Mouse (Mus musculus) midbrain, embryonic 13.5 days (tissue): ENCODE results near the gene 1700029P11Rik. TPM values are rescaled to one million over a fixed set of nuclear protein-coding genes. Genes with fewer than 3 reads are reported as not detected.

ENCODE experiments used
- ATAC-seq: fragments of 200-750 bp; cut with Nextera tagmentation; 2 replicates; pipeline ENCODE4 v1.8.0; 2017; ENCODE audit warnings: mild to moderate bottlenecking, moderate TSS enrichment, moderate library complexity
- H3K27ac ChIP-seq: fragments of 300-500 bp; sonication (generic); 2 replicates; pipeline ENCODE4 v1.5.1; 2015; ENCODE audit warnings: inconsistent platforms, mild to moderate bottlenecking, moderate library complexity
- H3K27me3 ChIP-seq: fragments of 300-500 bp; sonication (generic); 2 replicates; pipeline ENCODE4 v1.6.1; 2015; ENCODE audit warnings: mild to moderate bottlenecking, inconsistent platforms
- H3K36me3 ChIP-seq: fragments of 300-500 bp; sonication (generic); 2 replicates; pipeline ENCODE4 v1.6.1; 2015; ENCODE audit warnings: mild to moderate bottlenecking, inconsistent platforms
- H3K4me1 ChIP-seq: fragments of 300-500 bp; sonication (generic); replicated peaks from 2 replicates; pipeline ENCODE4 v1.6.1; 2015; ENCODE audit warnings: inconsistent platforms
- H3K4me2 ChIP-seq: fragments of 300-500 bp; sonication (generic); replicated peaks from 2 replicates; pipeline ENCODE4 v1.6.1; 2015; ENCODE audit warnings: moderate library complexity, mild to moderate bottlenecking, inconsistent platforms
- H3K4me3 ChIP-seq: fragments of 300-500 bp; sonication (generic); replicated peaks from 2 replicates; pipeline ENCODE4 v1.5.1; 2015; ENCODE audit warnings: mild to moderate bottlenecking, inconsistent platforms
- H3K9ac ChIP-seq: fragments of 300-500 bp; sonication (generic); replicated peaks from 2 replicates; pipeline ENCODE4 v1.6.1; 2015; ENCODE audit warnings: mild to moderate bottlenecking, inconsistent platforms
- H3K9me3 ChIP-seq: fragments of 300-500 bp; sonication (generic); 2 replicates; pipeline ENCODE4 v1.6.1; 2016; ENCODE audit warnings: mild to moderate bottlenecking, inconsistent platforms
- WGBS: fragments of 180-500 bp; shearing (Covaris S2); methylation state at CpG from one replicate; pipeline ENCODE4 v1.1.7; 2015; 5-methylcytosine and 5-hydroxymethylcytosine counted together
- polyA plus RNA-seq: library from polyadenylated mRNA; unstranded; fragments of >200 nt; fragmentation: Nextera tagmentation; extraction: Ambion mirVana; gene quantifications from 2 replicates; pipeline ENCODE4 v1.2.1, GENCODE M21; 2015

The 1700029P11Rik gene
- polyA plus RNA-seq, 1 experiment from 2014 or later, result not detected

DNA sequence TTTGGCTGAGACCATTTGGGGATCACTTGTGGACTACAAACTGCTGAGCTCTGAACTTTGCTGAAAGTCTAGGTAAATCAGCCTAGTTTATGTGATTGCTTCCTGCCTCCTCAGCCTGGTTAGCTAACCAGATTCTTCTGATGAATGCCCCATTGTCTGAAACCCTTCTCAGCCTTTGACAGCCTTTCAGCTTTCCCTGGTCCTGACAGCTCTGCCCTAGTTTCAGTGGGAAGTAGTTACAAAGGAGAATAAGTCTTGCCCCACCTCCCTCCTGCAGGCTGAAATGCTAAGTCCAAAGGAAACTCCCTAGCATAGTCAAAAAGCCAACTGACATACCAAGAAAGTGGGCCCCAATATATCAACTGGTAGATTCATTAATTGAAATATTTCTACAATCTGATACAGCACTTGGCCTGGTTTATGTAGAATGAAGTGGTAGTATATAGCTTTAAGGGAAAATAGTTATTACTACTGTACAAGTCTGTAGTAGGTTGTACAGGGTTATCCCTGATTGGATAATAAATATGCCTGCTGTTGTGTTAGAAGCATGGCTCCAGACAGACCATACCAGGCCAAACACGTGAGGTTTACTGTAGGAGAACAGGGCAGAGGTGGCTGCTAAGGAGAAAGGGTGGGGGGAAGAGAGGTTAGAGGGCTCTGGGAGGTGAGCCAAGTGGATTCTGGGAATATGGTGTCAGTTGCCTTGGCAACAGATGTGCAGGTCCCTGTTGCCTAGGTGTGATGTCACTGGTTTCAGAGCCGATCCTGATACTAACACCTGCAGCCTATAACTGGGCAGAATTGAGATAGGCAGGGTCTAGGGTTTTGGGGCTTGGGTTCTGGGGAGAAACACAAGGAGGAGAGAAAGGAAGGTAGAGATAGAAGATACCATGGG is 5.2 kb downstream of the 1700029P11Rik start:
- Histone ChIP-seq H3K27ac (no peak overlapping the region), H3K9me3 (no peaks in the 10 kb centered on the region), H3K4me3 (no peak overlapping the region), H3K27me3 (no peaks in the 10 kb centered on the region), H3K4me2 (no peak overlapping the region), H3K36me3 (no peaks in the 10 kb centered on the region), H3K9ac (no peak overlapping the region), H3K4me1 (peaks cover 16% of the 10 kb centered on the region)
- no peak for ATAC-seq
- WGBS, result 51% methylated on average over 2 of the region's 2 CpGs

DNA sequence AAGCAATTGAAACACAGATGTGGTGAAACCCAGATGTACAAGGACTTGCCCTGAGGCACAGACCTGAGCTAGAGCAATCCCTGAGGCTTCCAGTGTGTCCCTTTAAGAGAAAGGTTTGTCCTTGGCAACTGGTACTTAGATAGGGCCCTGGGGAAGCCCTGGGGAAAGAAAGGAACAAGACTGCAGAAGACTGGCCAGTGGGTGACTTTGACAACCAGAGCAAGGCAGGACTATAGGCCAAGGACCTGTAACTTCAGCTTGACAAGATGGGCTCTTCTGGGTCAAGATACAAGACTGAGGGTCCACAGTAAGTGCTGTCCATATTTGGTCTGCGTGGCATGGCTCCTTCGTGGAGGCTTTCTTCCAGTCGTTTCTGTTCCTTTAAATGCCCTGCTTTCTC is 7.3 kb downstream of the 1700029P11Rik start, which contains the start of gene Xrcc6:
Xrcc6 (plus strand) TSS at position 190 of the 400 bp plus-strand sequence.
- Histone ChIP-seq H3K9ac (no peak within 1 kb of the TSS), H3K4me2 (no peak within 1 kb of the TSS), H3K27ac (no peak within 1 kb of the TSS), H3K27me3 (no peaks in the 10 kb centered on the region), H3K4me1 (peaks cover 16% of the 10 kb centered on the region), H3K36me3 (peaks cover 6% of the 10 kb centered on the region; the same call in 1 of the 2 replicates), H3K9me3 (no peaks in the 10 kb centered on the region), H3K4me3 (no peak within 1 kb of the TSS)
- no peak for ATAC-seq
- WGBS, result 86% methylated on average over 3 of the region's 3 CpGs

DNA sequence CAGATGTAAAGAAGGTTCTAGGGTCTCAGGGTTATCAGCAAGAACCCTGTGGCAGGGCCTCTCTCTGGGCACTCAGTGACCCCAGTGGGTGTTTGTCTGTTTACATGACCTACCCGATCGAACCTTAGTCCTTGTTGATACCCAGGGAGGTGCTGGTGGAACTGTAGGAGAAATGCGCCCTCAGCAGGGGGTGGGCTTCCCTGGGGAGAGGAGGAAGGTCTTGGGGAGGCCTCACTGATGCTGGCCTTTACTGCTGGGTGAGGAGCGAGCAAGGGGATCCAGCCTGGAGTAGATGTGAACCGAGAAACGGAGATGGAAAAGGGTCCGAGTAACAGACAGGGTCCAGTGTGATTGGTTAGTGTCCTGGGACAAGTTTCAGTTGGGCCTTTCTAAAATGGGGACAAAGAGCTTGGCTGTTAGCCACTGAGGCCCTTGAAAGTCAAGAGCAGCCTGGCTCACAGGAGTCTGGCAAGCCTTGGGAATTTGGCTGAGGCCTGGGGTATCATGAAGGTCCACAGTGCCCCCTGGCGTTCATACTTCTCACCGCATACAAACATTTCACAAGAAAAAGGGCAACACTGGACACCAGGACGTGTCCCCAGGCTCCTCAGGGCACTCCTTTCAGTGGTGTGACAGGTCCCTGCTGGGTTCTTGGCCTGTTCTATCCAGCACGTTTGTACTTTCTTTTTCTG is 9.2 kb downstream of the 1700029P11Rik start:
- Histone ChIP-seq H3K4me3 (no peak overlapping the region), H3K4me1 (peaks cover 16% of the 10 kb centered on the region), H3K27ac (peak overlapping the region; percentile 25; the same call in 1 of the 2 replicates), H3K9me3 (no peaks in the 10 kb centered on the region), H3K36me3 (peaks cover 24% of the 10 kb centered on the region), H3K4me2 (no peak overlapping the region), H3K9ac (no peak overlapping the region), H3K27me3 (no peaks in the 10 kb centered on the region)
- WGBS, result 45% methylated on average over 11 of the region's 11 CpGs
- ATAC-seq, result peak; percentile 80

DNA sequence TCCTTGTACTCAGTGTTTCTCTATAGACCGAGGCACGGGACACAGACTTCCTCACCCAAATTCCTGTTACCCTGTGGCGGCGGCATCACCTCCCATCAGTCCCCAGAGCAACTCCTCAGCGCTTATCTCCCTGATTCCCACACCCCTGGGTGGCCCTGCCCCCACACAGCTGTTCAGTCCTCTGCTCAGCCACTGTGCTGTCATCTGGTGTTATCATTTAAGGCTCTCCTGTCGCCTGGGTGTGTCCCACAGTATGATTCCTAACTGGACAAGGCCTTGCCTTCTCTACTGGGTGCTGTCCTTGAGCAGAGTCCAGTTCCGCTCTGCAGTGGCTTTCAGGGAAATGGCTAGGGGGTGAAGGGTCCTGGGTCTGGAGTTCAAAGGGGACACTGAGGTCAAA is 10.2 kb downstream of the 1700029P11Rik start:
- Histone ChIP-seq H3K27ac (no peak overlapping the region), H3K9me3 (no peaks in the 10 kb centered on the region), H3K4me2 (no peak overlapping the region), H3K4me3 (no peak overlapping the region), H3K9ac (no peak overlapping the region), H3K27me3 (no peaks in the 10 kb centered on the region), H3K4me1 (peaks cover 10% of the 10 kb centered on the region), H3K36me3 (peaks cover 35% of the 10 kb centered on the region)
- ATAC-seq, result no peak
- 54% methylated on average over 7 of the region's 7 CpGs for WGBS

DNA sequence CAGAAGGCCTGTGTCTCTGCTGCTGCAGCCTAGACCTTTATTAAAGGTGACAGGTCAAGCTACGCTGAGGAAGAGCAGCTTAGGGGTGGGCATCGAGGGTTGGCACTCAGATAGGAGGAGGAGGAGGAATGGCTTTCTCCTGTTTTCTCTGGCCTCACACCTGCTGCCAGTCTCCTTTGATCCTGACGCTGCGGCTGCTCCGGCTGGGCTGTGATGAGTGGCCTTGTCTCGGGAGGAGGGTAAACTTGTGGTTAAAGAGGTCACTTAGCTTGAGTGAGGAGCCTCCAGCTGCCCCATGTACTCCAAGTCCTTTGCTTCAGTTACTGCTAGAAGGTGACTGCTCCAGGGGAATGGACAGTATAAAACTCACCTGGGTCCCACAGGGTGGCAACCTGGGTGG is 13.7 kb downstream of the 1700029P11Rik start:
- Histone ChIP-seq H3K36me3 (peaks cover 67% of the 10 kb centered on the region), H3K27me3 (no peaks in the 10 kb centered on the region), H3K9me3 (no peaks in the 10 kb centered on the region), H3K9ac (no peak overlapping the region), H3K4me1 (peaks cover 4% of the 10 kb centered on the region), H3K4me2 (no peak overlapping the region), H3K27ac (no peak overlapping the region), H3K4me3 (no peak overlapping the region)
- 90% methylated on average over 6 of the region's 6 CpGs for WGBS
- no peak for ATAC-seq

DNA sequence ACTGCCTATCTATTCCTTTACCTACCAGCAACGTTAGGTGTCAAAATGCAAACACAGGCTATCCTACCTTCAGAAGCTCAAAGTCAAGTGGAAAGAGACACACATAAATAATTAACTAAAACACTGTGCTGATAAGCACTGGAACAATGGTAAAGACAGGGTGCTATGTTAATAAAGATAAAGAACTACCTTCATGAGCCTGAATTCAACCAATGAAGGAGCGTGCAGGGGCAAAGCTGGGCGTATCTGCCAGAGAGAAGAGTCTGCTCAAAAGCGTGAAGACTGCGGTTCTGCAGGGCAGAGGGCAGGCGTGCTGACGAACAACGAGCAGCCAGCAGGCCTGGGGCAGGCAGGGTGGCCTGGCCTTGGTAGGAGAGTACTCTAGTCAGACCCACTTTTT is 23.9 kb downstream of the 1700029P11Rik start:
- no peak overlapping the region for H3K4me3 ChIP-seq
- H3K27ac ChIP-seq, result no peak overlapping the region
- no peak overlapping the region for H3K9ac ChIP-seq
- H3K9me3 ChIP-seq, result no peaks in the 10 kb centered on the region
- peaks cover 36% of the 10 kb centered on the region for H3K36me3 ChIP-seq
- 91% methylated on average over 8 of the region's 8 CpGs for WGBS
- no peak for ATAC-seq
- H3K27me3 ChIP-seq, result no peaks in the 10 kb centered on the region
- H3K4me1 ChIP-seq, result no peaks in the 10 kb centered on the region
- H3K4me2 ChIP-seq, result no peak overlapping the region

DNA sequence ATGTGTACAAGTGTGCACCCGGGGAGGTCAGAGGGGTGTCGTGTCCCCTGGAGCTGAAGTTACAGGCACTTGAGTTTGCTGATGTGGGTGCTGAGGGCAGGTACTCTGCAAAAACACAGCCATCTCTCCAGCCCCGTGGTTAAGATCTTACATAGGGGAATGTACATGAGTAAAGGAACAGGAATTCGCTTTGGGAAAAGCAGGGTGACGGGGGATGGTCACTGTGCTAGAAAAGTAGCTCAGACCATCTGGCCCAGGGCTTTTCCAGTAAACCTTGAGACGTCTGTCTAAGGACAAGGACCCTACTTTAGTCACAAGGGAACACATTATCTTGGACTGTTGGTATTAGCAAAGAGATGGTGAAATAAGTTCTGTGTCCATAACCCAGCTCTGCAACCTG is 31.6 kb downstream of the 1700029P11Rik start:
- WGBS, result 92% methylated on average over 6 of the region's 6 CpGs

DNA sequence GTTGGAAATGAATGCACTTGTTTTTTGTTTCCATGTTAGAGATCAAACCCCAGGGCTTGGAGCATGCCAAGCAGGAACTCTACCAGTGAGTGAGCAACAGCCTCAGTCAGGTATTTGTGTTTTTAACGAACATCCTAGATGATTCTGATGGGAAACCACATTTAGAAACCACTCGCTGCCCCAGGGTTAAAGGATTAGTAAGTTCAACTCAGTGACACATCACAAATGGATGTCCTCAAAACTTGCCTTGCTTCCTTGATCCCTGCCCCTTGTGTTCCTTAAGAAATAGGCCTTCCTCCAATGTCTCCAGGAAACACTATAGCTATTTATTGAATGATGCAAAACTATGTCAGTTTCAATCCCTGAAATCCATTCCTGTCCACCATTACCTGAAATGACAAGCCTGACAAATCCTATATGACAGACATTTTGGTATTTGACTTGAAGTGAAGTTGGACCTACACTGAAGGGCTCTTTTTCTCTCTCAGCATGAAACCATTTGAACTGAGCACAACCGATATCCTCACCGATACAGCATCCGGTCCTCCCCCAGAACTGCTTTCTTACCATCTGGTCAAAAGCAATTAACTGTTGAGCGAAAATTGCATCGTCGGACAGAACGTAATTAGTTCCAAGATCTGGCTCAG is 34.5 kb downstream of the 1700029P11Rik start:
- WGBS, result 18% methylated on average over 9 of the region's 9 CpGs
- Histone ChIP-seq H3K4me1 (peaks cover 32% of the 10 kb centered on the region), H3K27ac (peak overlapping the region; percentile 78), H3K4me3 (peak overlapping the region; percentile 85), H3K9ac (peak overlapping the region; percentile 90), H3K36me3 (peaks cover 9% of the 10 kb centered on the region), H3K9me3 (no peaks in the 10 kb centered on the region), H3K27me3 (no peaks in the 10 kb centered on the region), H3K4me2 (peak overlapping the region; percentile 96)
- no peak for ATAC-seq

More for the DNA sequence above, 31.6 kb downstream of the 1700029P11Rik start:
- ATAC-seq, result no peak
- Histone ChIP-seq H3K4me2 (no peak overlapping the region), H3K27me3 (no peaks in the 10 kb centered on the region), H3K36me3 (no peaks in the 10 kb centered on the region), H3K9ac (no peak overlapping the region), H3K4me3 (no peak overlapping the region), H3K9me3 (no peaks in the 10 kb centered on the region), H3K27ac (no peak overlapping the region), H3K4me1 (peaks cover 26% of the 10 kb centered on the region)

DNA sequence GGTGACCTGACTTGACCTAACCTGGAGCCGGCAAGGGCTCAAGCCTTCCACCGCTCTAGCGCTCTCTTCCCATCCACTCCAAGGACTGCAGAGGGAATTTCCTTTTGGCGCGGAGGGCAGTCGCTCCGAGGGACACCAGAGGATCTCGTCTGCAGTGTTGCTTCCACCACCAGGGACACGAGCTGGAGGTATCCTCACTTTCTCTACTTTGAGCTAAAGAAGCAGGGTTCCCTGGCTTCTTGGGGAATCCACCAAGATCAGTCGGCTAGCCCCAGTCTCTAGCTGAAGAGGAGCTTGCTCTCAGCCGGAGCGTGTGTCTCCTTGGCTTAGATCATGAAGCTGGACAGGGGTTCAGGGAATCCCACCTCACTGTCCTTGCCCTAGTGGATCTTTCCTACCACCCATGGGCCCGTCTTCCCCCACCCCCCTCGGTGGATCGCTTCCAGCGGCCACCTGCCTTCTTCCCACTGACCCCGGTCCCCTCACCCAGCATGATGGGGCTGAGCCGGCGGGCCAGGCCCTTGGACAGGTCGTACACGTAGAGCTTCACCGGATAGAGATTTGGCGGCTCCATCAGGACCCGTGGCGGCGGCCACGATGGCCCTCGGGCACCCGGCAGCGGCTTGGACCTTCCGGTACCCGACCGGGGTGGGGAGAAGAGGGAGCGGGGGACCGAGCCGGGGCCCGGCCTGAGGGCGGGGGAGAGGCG is 35.2 kb downstream of the 1700029P11Rik start:
- H3K27me3 ChIP-seq, result no peaks in the 10 kb centered on the region
- H3K4me3 ChIP-seq, result peak overlapping the region; percentile 85
- peak overlapping the region; percentile 96 for H3K4me2 ChIP-seq
- peak; percentile 12 for ATAC-seq
- peak overlapping the region; percentile 78 for H3K27ac ChIP-seq
- H3K9me3 ChIP-seq, result no peaks in the 10 kb centered on the region
- H3K9ac ChIP-seq, result peak overlapping the region; percentile 90
- WGBS, result under 1% methylated on average over 37 of the region's 39 CpGs
- peaks cover 32% of the 10 kb centered on the region for H3K4me1 ChIP-seq
- H3K36me3 ChIP-seq, result peaks cover 12% of the 10 kb centered on the region

DNA sequence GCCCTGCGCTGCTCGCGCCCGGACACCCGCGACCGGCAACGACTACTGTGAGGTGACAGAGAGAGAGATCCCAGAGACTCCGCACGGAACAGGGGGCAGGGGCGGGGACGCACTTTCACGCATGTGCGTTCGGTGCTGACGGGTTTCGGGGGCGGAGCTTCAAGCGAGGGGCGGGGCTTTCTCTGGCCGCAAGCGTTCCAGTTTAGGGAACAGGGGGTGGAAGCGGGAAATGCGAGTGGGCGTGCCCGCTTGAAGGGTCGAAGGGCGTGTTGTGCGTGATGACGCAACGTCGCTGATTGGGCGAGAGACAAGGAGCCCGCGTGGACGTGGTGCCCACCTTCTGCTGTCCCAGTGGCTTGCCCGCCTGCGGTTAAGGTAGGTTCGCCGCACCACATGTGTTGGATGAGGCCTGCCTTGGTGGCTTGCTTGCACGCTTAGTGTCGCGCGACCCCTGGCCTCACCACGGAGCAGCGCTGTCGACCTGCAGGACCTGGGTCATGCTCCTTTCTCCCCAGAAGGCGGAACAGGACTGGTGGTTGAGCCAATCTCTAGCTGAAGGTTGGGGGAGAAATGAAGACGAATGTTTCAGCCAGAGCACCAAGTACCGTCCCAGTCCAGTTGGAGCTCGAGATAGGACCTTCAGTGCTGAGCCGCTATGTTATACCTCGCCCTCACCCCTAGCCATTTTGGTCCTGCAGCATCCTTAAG is 35.9 kb downstream of the 1700029P11Rik start:
- peak; percentile 97 for ATAC-seq
- H3K4me3 ChIP-seq, result peak overlapping the region; percentile 85
- no peaks in the 10 kb centered on the region for H3K27me3 ChIP-seq
- peak overlapping the region; percentile 90 for H3K9ac ChIP-seq
- peak overlapping the region; percentile 96 for H3K4me2 ChIP-seq
- peaks cover 32% of the 10 kb centered on the region for H3K4me1 ChIP-seq
- peaks cover 12% of the 10 kb centered on the region for H3K36me3 ChIP-seq
- H3K9me3 ChIP-seq, result no peaks in the 10 kb centered on the region
- WGBS, result under 1% methylated on average over 53 of the region's 53 CpGs
- H3K27ac ChIP-seq, result peak overlapping the region; percentile 80

DNA sequence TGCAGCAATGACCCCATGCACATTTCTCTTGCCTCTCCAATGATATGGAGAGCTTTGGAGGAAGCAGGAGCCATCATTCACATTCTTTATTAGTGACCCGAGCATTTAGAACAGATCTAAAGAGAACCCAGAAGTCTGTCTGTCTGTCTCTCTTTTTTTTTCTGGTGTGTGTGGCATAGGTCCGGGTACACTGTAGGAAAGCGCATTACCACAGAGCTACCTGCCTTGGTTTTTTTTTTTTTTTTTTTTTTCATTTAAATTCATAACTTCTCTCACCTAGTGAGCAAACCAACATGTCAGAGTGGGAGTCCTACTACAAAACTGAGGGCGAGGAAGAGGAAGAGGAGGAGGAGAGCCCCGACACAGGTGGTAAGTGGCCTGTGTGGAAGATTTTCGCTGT is 36.5 kb downstream of the 1700029P11Rik start:
- Histone ChIP-seq H3K4me2 (peak overlapping the region; percentile 96), H3K27me3 (no peaks in the 10 kb centered on the region), H3K9ac (peak overlapping the region; percentile 79), H3K9me3 (no peaks in the 10 kb centered on the region), H3K27ac (peak overlapping the region; percentile 80), H3K4me1 (peaks cover 32% of the 10 kb centered on the region), H3K36me3 (peaks cover 16% of the 10 kb centered on the region), H3K4me3 (peak overlapping the region; percentile 85)
- ATAC-seq, result no peak
- whole genome bisulfite sequencing, result 26% methylated on average over 6 of the region's 6 CpGs
